Mouse (Mus musculus): Measurements from ENCODE around the gene Oit1. TPM values are rescaled to one million over a fixed set of nuclear protein-coding genes. Genes with fewer than 3 reads are reported as not detected.
A peak's percentile ranks its signal among the peaks of the same experiment; 100 is the strongest.

Gene Oit1
- polyA plus RNA-seq, 1 experiment from 2014 or later, result not detected

- Histone ChIP-seq H3K4me1 (peaks cover 14% of the 10 kb centered on the region), H3K4me2 (no peak overlapping the region), H3K27me3 (no peaks in the 10 kb centered on the region), H3K4me3 (replicated peaks) (no peak overlapping the region), H3K9me3 (no peaks in the 10 kb centered on the region), H3K9ac (no peak overlapping the region), H3K36me3 (replicated peaks) (no peaks in the 10 kb centered on the region), H3K27ac (no peak overlapping the region)
- ATAC-seq (ENCODE audit: low FRiP score), result no peak
- WGBS, result 0% methylated on average over 1 of the region's 1 CpGs
These were observed 11.4 kb downstream of the Oit1 start for GRCm38 (mm10) chr14:8367121-8367520.

DNA sequence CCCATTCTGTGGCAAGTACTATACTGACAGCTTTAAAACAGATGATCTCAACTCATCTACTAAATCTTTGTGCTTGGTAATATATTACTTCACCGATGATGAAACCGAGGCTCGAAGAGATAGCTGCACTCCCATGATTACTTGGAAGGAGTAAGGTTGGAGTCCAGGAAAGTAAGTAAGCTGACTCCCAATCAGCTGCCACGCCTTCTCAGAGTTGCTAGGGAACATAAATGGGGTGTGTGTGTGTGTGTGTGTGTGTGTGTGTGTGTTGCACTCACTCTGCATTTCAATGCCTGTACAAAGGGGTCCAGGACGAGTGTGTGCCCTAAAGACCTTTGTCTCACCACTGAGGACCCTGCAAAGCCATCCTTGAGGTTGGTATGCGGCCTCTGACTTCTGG, 12.7 kb downstream of the Oit1 start:
- H3K4me3 ChIP-seq (replicated peaks), result no peak overlapping the region
- no peak overlapping the region for H3K4me2 ChIP-seq
- no peak overlapping the region for H3K9ac ChIP-seq
- H3K4me1 ChIP-seq, result peaks cover 14% of the 10 kb centered on the region
- 77% methylated on average over 6 of the region's 6 CpGs for WGBS
- H3K27me3 ChIP-seq, result no peaks in the 10 kb centered on the region
- no peak overlapping the region for H3K27ac ChIP-seq
- ATAC-seq (ENCODE audit: low FRiP score), result no peak
- H3K9me3 ChIP-seq, result no peaks in the 10 kb centered on the region
- H3K36me3 ChIP-seq (replicated peaks), result no peaks in the 10 kb centered on the region

GRCm38 (mm10) chr14:8356836-8357235, 21.7 kb downstream of the Oit1 start:
- no peak overlapping the region for H3K4me2 ChIP-seq

GRCm38 (mm10) chr14:8355999-8356501, 22.5 kb downstream of the Oit1 start:
- Histone ChIP-seq H3K4me3 (replicated peaks) (no peak overlapping the region), H3K36me3 (replicated peaks) (no peaks in the 10 kb centered on the region), H3K4me1 (no peaks in the 10 kb centered on the region), H3K9ac (no peak overlapping the region), H3K27me3 (no peaks in the 10 kb centered on the region; the same call in 1 of the 2 replicates), H3K4me2 (no peak overlapping the region), H3K27ac (no peak overlapping the region), H3K9me3 (no peaks in the 10 kb centered on the region)
- peak; percentile 67; the same call in 1 of the 2 replicates for ATAC-seq (ENCODE audit: low FRiP score)
- WGBS, result 40% methylated on average over 6 of the region's 6 CpGs

More at GRCm38 (mm10) chr14:8356836-8357235, 21.7 kb downstream of the Oit1 start:
- Histone ChIP-seq H3K36me3 (replicated peaks) (no peaks in the 10 kb centered on the region), H3K27me3 (no peaks in the 10 kb centered on the region; the same call in 1 of the 2 replicates), H3K9ac (no peak overlapping the region), H3K4me3 (replicated peaks) (no peak overlapping the region), H3K4me1 (no peaks in the 10 kb centered on the region), H3K9me3 (no peaks in the 10 kb centered on the region), H3K27ac (no peak overlapping the region)
- 0 out of 2 replicates have a peak, but pooled peaks have one; percentile 41 for ATAC-seq (ENCODE audit: low FRiP score)
- 89% methylated on average over 9 of the region's 9 CpGs for WGBS

DNA sequence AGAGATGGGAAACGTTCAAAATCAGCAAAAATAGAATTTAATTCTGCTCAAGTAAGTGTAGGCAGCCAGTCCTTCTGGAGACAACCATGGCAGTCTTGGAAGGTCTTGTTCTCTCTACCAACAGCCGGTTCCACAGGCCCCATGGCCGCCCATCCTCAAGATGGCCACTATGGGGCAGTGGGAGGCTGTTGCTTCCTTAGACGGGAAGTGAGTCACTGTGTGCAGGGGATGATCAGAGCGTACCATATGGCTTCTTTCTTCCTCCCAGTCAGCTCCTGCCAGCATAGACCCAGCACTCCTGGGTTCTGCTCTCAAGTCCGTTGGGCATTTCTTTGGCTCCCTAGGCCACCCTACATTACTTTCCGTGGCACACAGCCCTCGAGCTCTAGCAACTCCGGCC, 29.6 kb downstream of the Oit1 start:
- ATAC-seq (ENCODE audit: low FRiP score), result no peak
- Histone ChIP-seq H3K4me3 (replicated peaks) (no peak overlapping the region), H3K9ac (no peak overlapping the region), H3K9me3 (no peaks in the 10 kb centered on the region), H3K4me1 (no peaks in the 10 kb centered on the region), H3K4me2 (no peak overlapping the region), H3K27me3 (no peaks in the 10 kb centered on the region), H3K36me3 (replicated peaks) (no peaks in the 10 kb centered on the region), H3K27ac (no peak overlapping the region)
- 77% methylated on average over 9 of the region's 9 CpGs for WGBS

DNA sequence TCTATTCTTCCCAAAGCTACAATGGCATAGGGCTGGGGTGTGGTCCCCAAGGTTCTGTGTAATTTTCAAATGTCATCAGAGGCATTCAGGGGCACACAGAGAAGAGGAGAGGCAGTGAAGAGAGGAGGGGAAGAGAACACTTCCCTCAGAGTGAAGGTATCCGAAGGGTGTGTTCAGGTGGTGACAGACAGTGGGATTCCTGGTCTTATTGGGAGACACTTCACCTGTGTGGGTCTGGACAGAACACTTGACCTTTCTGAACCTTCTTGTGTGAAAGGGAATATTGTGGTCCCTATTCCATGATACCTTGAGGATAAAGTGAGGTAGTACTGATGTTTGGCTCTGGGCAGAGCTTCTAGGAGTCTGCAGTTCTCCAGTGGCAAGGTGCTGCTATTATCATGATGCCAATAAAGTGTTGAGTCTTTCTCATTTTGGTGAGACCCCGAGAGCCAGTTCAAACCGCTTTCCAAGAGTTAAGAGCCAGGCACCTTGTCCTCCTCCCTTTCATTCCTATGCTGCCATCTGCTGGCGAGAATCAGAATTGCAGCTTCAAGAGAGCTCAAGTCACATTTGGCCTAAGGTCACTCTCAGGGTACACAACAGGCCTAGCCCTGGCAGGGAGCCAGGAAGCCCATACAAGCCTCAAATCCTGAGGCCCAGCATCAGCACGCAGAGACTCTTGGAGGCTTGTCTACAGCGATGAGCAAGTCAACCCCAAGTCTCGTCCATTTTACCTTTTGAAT, 32.1 kb downstream of the Oit1 start:
- H3K4me1 ChIP-seq, result no peaks in the 10 kb centered on the region
- ATAC-seq (ENCODE audit: low FRiP score), result peak; percentile 56
- no peak overlapping the region for H3K4me2 ChIP-seq
- WGBS, result 21% methylated on average over 7 of the region's 7 CpGs
- no peak overlapping the region for H3K4me3 ChIP-seq (replicated peaks)
- H3K9me3 ChIP-seq, result no peaks in the 10 kb centered on the region
- no peak overlapping the region for H3K27ac ChIP-seq
- no peaks in the 10 kb centered on the region for H3K36me3 ChIP-seq (replicated peaks)
- no peaks in the 10 kb centered on the region for H3K27me3 ChIP-seq
- no peak overlapping the region for H3K9ac ChIP-seq

DNA sequence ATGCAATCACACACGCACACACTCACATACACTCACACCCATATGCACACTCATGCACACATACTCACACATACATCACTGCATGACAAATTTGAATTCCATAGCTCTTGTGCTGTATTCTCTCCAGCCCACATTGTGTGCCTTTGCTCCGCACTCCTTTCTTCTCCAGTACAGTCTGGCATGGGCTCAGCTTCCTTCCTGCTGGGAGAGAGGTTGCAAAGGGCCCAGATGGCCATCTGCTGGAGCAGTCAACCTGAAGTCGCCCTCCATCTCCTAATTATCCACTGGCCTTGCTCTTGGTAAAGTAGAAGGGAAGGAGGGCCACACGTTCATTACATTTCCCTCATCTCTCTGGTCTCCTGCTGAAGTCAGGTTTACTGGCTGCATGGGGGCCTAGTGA, 33.0 kb downstream of the Oit1 start:
- H3K36me3 ChIP-seq (replicated peaks), result no peaks in the 10 kb centered on the region
- H3K27ac ChIP-seq, result no peak overlapping the region
- 66% methylated on average over 4 of the region's 4 CpGs for WGBS
- no peaks in the 10 kb centered on the region for H3K4me1 ChIP-seq
- H3K4me2 ChIP-seq, result no peak overlapping the region
- ATAC-seq (ENCODE audit: low FRiP score), result no peak
- H3K9ac ChIP-seq, result no peak overlapping the region
- H3K9me3 ChIP-seq, result no peaks in the 10 kb centered on the region
- no peaks in the 10 kb centered on the region for H3K27me3 ChIP-seq
- H3K4me3 ChIP-seq (replicated peaks), result no peak overlapping the region

GRCm38 (mm10) chr14:8342509-8343106, 35.9 kb downstream of the Oit1 start:
- Histone ChIP-seq H3K36me3 (replicated peaks) (no peaks in the 10 kb centered on the region), H3K4me1 (no peaks in the 10 kb centered on the region)
- ATAC-seq (ENCODE audit: low FRiP score), result no peak

GRCm38 (mm10) chr14:8340226-8340625, 38.3 kb downstream of the Oit1 start:
- no peaks in the 10 kb centered on the region for H3K9me3 ChIP-seq
- H3K4me2 ChIP-seq, result no peak overlapping the region
- no peaks in the 10 kb centered on the region for H3K27me3 ChIP-seq
- H3K36me3 ChIP-seq (replicated peaks), result no peaks in the 10 kb centered on the region
- no peak overlapping the region for H3K9ac ChIP-seq
- WGBS, result 75% methylated on average over 4 of the region's 4 CpGs
- no peak overlapping the region for H3K4me3 ChIP-seq (replicated peaks)
- no peak overlapping the region for H3K27ac ChIP-seq
- no peaks in the 10 kb centered on the region for H3K4me1 ChIP-seq
- no peak for ATAC-seq (ENCODE audit: low FRiP score)

More at GRCm38 (mm10) chr14:8342509-8343106, 35.9 kb downstream of the Oit1 start:
- H3K9me3 ChIP-seq, result no peaks in the 10 kb centered on the region
- no peak overlapping the region for H3K27ac ChIP-seq
- 87% methylated on average over 5 of the region's 5 CpGs for WGBS
- no peak overlapping the region for H3K4me3 ChIP-seq (replicated peaks)
- H3K4me2 ChIP-seq, result no peak overlapping the region
- no peaks in the 10 kb centered on the region for H3K27me3 ChIP-seq
- H3K9ac ChIP-seq, result no peak overlapping the region

- Histone ChIP-seq H3K4me3 (replicated peaks) (no peak overlapping the region), H3K36me3 (replicated peaks) (no peaks in the 10 kb centered on the region), H3K9me3 (no peaks in the 10 kb centered on the region), H3K9ac (no peak overlapping the region), H3K27ac (no peak overlapping the region), H3K4me1 (0 out of 2 replicates have a peak, but pooled peaks cover 6% of the 10 kb centered on the region), H3K27me3 (no peaks in the 10 kb centered on the region), H3K4me2 (no peak overlapping the region)
- 74% methylated on average over 10 of the region's 10 CpGs for WGBS
- ATAC-seq (ENCODE audit: low FRiP score), result no peak
These were observed 42.6 kb downstream of the Oit1 start for GRCm38 (mm10) chr14:8335947-8336346.

- WGBS, result 89% methylated on average over 3 of the region's 3 CpGs
- Histone ChIP-seq H3K4me3 (replicated peaks) (no peak overlapping the region), H3K9me3 (no peaks in the 10 kb centered on the region), H3K4me2 (no peak overlapping the region), H3K27me3 (no peaks in the 10 kb centered on the region), H3K36me3 (replicated peaks) (no peaks in the 10 kb centered on the region), H3K4me1 (peaks cover 12% of the 10 kb centered on the region), H3K27ac (no peak overlapping the region), H3K9ac (no peak overlapping the region)
- ATAC-seq (ENCODE audit: low FRiP score), result no peak
These were observed 44.0 kb downstream of the Oit1 start for GRCm38 (mm10) chr14:8334511-8334910.

DNA sequence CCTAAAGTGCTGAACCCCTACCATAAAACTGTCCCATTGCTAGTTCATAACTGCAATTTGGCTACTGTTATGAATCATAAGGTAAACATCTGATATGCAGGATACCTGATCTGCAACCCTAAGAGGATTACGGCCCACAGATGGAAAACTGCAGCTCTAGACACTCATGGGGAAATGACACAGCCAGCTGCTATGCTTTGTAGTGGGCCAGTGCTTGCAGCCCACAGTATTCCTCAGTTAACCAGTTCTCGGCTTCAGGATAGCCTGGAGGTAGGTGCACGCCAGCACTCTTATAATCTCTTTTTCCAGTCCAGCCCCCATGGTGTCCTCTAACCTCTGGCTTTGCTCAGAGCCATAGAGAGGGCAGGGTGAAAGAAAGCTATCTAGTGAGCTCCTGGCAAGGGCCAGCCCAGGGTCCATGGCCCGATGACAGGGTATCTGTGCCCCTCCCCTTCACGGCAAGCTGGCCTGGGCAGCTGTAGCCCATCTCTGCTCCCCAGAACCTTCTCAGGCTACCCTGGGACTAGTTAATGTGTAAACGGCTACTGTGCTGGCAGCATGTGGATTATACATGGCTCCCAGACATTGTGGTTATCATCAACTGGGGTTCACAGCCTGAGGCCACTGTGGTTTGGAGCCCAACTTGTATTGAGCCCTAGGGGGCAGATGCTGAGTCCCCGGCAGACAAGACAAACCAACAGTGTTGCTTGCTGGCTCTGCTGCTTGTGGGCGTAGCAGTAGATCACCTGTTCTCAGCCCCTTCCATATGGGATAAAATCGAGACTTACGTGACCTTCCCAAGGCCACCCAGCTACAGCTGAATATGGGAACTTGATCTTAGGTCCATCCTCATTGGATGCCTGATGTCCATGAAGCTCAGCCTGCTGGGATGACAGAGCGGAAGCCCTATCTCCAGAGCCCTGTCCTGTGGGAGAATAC, 46.0 kb downstream of the Oit1 start:
- 84% methylated on average over 11 of the region's 11 CpGs for WGBS
- Histone ChIP-seq H3K9me3 (no peaks in the 10 kb centered on the region), H3K4me1 (peaks cover 19% of the 10 kb centered on the region), H3K4me3 (replicated peaks) (no peak overlapping the region), H3K27ac (no peak overlapping the region), H3K9ac (no peak overlapping the region), H3K36me3 (replicated peaks) (no peaks in the 10 kb centered on the region), H3K27me3 (no peaks in the 10 kb centered on the region), H3K4me2 (no peak overlapping the region)
- no peak for ATAC-seq (ENCODE audit: low FRiP score)
